Mouse (Mus musculus) left cerebral cortex, adult 18-20 months (tissue): ENCODE results near the gene Tubgcp5. TPM values are rescaled to one million over a fixed set of nuclear protein-coding genes. Genes with fewer than 3 reads are reported as not detected.
A peak's percentile ranks its signal among the peaks of the same experiment; 100 is the strongest.

Experiments used
- DNase-seq, 2 experiments: peaks; one replicate each; pipeline ENCODE4 v3.0.0; 2021 to 2022; ENCODE audit warnings: low spot score in 2 of 2, mixed read lengths in 1 of 2
- total RNA-seq, 2 experiments: library from RNA; stranded (reverse); gene quantifications; 2 replicates each; pipeline ENCODE4 v1.2.3; 2021

The Tubgcp5 gene
- total RNA-seq, 2 experiments from 2014 or later: 32.1 to 37.9 TPM

GRCm38 (mm10) chr7:55849948-55850571, 56.1 kb downstream of the Tubgcp5 start:
- DNase-seq: peak; percentile 55 to 80

DNA sequence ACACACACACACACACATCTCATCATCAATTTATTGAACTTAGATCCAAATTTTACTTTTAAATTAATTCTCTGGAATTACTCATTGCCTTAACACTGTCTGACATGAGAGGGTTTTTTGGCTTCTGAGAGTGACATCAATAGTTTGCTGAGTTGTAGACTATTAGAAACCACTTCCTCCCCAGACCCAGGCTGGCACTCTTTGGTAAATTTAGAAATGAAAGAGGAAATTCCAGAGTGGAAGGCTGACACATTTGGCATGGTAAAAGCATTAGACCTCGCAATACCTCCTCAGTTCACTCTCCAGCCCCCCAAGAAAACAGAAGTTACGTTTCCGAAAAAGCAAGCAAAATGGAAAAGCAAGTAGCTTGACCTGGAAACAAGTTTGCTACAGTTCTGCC, 58.8 kb downstream of the Tubgcp5 start:
- DNase-seq: no peak

DNA sequence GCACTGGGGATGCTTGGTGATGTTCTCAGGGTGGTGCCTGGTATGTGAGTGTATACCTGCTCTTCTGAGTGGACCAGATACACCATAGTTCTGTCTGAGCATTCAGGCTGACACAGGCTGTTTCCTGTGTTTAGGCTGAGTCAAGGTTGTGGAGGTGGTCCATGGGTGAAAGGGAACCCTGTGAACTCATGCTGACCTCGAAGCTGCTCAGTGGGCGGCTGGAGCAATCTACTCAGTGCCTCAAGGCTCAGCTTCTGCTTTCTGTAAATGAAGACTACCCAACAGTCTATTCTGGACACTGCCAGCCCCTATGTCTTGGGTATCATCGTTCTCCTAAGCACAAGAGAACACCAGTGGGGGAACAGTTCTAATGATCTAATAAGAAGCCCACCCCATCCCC, 61.6 kb downstream of the Tubgcp5 start:
- DNase-seq: no peak

DNA sequence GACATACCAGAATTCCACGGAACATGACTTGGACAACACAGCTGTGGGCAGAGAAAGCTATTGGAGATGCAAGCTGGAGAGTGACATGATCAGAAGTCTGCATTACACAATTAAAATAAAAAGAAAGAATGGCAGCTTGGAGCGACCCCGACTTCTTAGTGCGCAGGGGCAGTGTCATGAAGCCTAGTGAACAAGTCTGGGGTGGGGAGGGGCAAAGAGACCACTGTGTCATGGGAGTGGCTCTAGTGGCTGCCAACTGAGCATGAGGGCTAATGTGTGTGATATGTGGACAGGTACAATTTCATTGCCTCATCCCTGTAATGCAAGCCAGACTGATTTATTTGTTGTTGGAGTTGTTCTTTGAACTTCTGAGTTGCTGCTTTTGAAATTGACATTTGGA, 62.8 kb downstream of the Tubgcp5 start:
- no peak for DNase-seq

GRCm38 (mm10) chr7:55857729-55858128, 63.8 kb downstream of the Tubgcp5 start:
- no peak for DNase-seq

DNA sequence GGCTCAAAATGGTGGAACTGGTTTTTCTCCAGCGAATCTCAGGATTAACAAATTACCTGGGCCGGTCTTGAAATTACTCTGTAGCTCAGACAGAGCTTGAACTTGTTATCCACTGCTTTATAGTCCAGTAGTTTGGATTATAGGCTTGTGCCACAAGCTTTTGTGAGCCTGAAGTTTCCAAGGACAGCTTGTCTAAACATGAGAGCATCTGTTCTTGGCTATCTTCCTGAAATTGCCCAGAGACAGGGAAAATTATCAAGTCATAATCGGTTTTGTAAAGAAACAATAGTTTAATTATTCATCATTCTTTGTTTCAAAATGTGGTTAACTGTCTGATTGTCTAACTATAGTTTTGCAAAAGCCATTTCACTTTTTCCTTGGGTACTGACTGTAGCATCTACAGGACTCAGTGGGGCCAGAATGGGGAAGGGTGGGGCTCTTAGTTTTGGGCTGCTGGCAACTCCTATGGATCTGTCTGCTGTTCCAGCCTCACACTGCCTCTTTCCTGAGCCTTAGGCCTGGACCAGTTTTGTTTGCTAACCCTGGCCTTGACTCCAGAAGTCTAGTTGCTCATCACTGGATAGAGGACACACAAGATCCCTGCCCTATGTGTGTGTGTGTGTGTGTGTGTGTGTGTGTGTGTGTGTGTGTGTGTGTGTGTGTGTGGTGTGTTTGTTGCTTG, 65.0 kb downstream of the Tubgcp5 start:
- DNase-seq: no peak

- no peak for DNase-seq
These were observed 65.5 kb downstream of the Tubgcp5 start for GRCm38 (mm10) chr7:55859518-55859872.

- no peak for DNase-seq
These were observed 66.0 kb downstream of the Tubgcp5 start for GRCm38 (mm10) chr7:55859956-55860355.

DNA sequence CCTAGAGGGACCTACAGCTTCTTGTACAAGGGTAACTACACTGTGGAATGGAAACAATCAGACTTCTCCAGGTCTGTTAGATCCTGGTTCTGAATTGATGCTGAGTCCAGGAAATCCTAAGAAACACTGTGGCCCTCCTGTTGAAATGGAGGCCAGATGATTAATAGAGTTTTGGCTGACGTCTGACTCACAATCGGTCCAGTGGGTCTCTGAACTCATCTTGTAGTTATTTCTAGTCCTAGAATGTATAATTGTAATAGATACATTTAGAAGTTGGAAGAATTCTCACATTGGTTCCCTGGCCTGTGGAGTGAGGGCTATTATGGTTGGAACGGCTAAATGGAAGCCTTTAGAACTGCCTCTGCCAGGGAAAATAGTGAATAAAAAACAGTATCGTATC, 67.2 kb downstream of the Tubgcp5 start:
- DNase-seq: no peak

DNA sequence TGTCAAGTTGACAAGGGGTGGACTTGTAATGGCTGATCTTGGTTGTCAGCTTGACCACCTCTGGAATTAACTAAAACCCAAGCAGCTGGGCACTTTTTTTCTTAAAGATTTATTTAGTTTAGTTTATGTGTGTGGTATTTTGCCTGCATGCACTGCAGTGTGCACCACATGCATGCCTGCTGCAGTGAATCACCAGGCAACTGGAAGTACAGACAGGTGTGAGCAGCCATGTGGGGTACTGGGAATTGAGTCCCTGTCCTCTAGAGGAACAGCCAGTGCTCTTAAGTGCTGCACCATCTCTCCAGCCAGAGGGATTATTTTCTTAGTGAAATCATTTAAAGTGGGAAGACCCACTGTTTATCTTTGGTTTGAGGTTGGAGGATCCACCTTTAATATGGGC, 71.1 kb downstream of the Tubgcp5 start:
- DNase-seq: no peak

- DNase-seq: no peak
These were observed 71.9 kb downstream of the Tubgcp5 start for GRCm38 (mm10) chr7:55865750-55866416.

GRCm38 (mm10) chr7:55868247-55868646, 74.3 kb downstream of the Tubgcp5 start:
- DNase-seq: no peak

GRCm38 (mm10) chr7:55869220-55869619, 75.3 kb downstream of the Tubgcp5 start:
- DNase-seq: no peak

DNA sequence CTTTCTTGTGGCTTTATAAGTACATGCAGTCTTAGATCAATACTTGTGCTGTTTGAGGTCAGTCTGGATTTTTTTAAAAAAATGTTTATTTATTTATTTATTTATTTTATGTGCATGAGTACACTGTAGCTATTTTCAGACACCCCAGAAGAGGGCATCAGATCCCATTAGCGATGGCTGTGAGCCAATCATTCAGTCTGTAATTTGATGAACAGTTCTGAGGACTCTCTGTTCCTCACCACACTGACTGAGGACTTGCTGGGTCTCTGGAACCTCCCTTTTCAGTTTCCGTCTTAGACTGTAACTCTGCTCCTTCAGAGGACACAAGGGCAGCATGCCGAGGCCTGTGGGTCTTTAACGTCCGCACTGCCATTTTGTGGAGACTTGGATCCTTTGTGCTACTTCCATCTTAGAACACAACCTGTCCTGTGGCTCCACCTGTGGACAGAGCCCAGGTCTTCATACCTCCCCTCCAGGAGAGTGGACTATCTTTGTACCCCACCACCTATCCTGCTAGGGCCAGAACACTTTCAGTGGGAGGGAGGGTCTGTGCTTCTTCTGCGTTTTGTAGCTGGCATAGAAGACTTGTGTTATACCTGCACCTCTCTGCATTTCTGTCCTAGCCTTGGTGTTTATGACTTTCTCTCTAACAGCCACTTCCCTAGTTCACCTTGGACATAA, 76.5 kb downstream of the Tubgcp5 start:
- DNase-seq: no peak

- no peak for DNase-seq
These were observed 77.5 kb downstream of the Tubgcp5 start for GRCm38 (mm10) chr7:55871476-55871875.

DNA sequence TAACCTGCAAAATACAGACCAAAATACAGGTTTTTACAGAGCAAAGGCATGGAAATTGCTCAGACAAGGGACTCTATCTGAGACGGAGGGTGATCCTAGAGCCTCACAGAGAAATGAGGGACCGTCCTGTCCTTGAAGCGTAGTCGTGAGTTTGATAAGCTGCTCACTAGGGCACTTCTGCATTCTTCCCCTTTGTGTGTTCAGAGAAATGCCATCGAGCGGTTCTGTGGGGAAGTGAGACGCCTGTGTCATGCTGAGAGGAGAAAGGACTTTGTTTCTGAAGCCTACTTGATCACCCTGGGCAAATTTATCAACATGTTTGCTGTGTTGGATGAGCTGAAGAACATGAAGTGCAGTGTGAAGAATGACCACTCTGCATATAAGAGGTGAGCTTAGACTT, 80.7 kb downstream of the Tubgcp5 start:
- no peak for DNase-seq

GRCm38 (mm10) chr7:55877721-55878120, 83.8 kb downstream of the Tubgcp5 start:
- DNase-seq: no peak

DNA sequence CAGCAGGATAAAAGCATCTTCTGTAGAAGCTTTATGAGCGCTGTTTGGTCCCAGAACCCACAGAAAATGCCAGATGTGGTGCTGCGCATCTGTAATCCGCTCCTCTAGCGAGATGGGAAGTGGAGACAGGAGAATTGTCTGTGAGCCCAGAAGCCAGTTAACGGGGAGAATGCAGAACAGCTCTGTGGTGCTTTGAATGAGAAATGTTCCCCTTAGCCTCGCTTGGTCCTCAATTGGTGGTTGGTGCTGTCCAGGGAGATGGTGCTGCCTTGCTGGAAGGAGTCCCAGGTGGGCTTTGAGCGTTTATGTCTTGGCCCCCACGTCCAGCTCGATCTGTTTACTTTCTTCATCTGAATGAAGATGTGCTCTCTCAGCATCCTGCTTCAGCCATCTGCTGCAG, 86.9 kb downstream of the Tubgcp5 start:
- DNase-seq: no peak
